Mouse (Mus musculus) small intestine, adult 2 months (tissue): ENCODE results near the gene Dpyd.

Source experiments
- CTCF ChIP-seq: fragments of 200-500 bp; IDR thresholded peaks from 2 replicates; pipeline ENCODE4 v1.5.1; 2012; ENCODE audit warnings: low read depth, mild to moderate bottlenecking, control low read depth, inconsistent platforms, low read length, moderate library complexity, mixed read lengths; ENCODE audit not compliant: insufficient replicate concordance, insufficient read length; ENCODE audit errors: extremely low read depth
- POLR2A ChIP-seq: fragments of 200-500 bp; IDR thresholded peaks from 2 replicates; pipeline ENCODE4 v1.6.1; 2012; ENCODE audit warnings: low read depth, mild to moderate bottlenecking, control low read depth, inconsistent platforms, low read length, moderate library complexity

DNA sequence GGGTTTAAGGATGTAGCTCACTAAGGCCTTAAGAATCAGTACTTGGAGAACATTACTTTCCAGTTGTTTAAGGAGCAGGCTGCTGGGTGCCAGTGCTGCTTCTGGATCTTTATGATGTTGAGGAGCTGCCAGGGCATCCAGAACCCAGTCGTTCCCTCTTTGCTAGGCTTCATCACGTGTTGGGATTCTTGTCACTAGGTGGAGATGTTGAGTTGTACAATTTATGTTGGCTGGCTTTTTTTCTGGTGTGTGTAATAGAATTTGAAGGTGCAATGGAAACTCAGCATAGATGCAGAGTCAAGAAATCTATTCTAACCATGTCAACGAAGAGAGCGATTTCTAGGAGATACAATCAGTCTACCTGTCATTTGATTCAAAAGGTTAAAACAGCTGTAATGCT, 118.9 kb downstream of the Dpyd start:
- TF ChIP-seq POLR2A, result no peak
- no peak for TF ChIP-seq CTCF
